Mouse (Mus musculus): ENCODE results near the gene Gon4l.
"Not testable (repeated sequence)": the region's sequence is repeated elsewhere in the genome, so short reads cannot be mapped to it uniquely, and the experiment has no call there.

Gene Gon4l

GRCm38 (mm10) chr3:88834951-88835491, at the start of gene Gon4l:
TSS of gene Gon4l (plus strand) at chr3:88835231.
- peak; percentile 16 to 67 for DNase-seq (ENCODE audit: low spot score in 2 of 2)

GRCm38 (mm10) chr3:88786323-88786722, 48.7 kb upstream of the Gon4l start:
- DNase-seq (ENCODE audit: low spot score in 2 of 2): not testable (repeated sequence)

GRCm38 (mm10) chr3:88786805-88787204, 48.2 kb upstream of the Gon4l start:
- not testable (repeated sequence) for DNase-seq (ENCODE audit: low spot score in 2 of 2)

GRCm38 (mm10) chr3:88788033-88788432, 47.0 kb upstream of the Gon4l start:
- not testable (repeated sequence) for DNase-seq (ENCODE audit: low spot score in 2 of 2)

GRCm38 (mm10) chr3:88797507-88797906, 37.5 kb upstream of the Gon4l start:
- not testable (repeated sequence) for DNase-seq (ENCODE audit: low spot score in 2 of 2)

- no peak for DNase-seq (ENCODE audit: low spot score in 2 of 2)
Measured at GRCm38 (mm10) chr3:88803910-88804540, 31.0 kb upstream of the Gon4l start.

GRCm38 (mm10) chr3:88825710-88826109, 9.3 kb upstream of the Gon4l start:
- no peak for DNase-seq (ENCODE audit: low spot score in 2 of 2)

GRCm38 (mm10) chr3:88827231-88827630, 7.8 kb upstream of the Gon4l start:
- DNase-seq (ENCODE audit: low spot score in 2 of 2): no peak

GRCm38 (mm10) chr3:88831177-88832121, 3.6 kb upstream of the Gon4l start:
- not testable (repeated sequence) for DNase-seq (ENCODE audit: low spot score in 2 of 2)

- DNase-seq (ENCODE audit: low spot score in 2 of 2): peak in 1 of 2 experiments; percentile 34
Measured at GRCm38 (mm10) chr3:88832388-88832787, 2.6 kb upstream of the Gon4l start.

GRCm38 (mm10) chr3:88849172-88849571, 14.1 kb downstream of the Gon4l start:
- DNase-seq (ENCODE audit: low spot score in 2 of 2): no peak

- DNase-seq (ENCODE audit: low spot score in 2 of 2): no peak
Measured at GRCm38 (mm10) chr3:88855837-88856236, 20.8 kb downstream of the Gon4l start.

- no peak for DNase-seq (ENCODE audit: low spot score in 2 of 2)
Measured at GRCm38 (mm10) chr3:88862129-88862528, 27.1 kb downstream of the Gon4l start.

- not testable (repeated sequence) for DNase-seq (ENCODE audit: low spot score in 2 of 2)
Measured at GRCm38 (mm10) chr3:88866735-88867134, 31.7 kb downstream of the Gon4l start.

- not testable (repeated sequence) for DNase-seq (ENCODE audit: low spot score in 2 of 2)
Measured at GRCm38 (mm10) chr3:88867177-88867576, 32.1 kb downstream of the Gon4l start.

GRCm38 (mm10) chr3:88868449-88868848, 33.4 kb downstream of the Gon4l start:
- not testable (repeated sequence) for DNase-seq (ENCODE audit: low spot score in 2 of 2)

GRCm38 (mm10) chr3:88882536-88882935, 47.5 kb downstream of the Gon4l start:
- DNase-seq (ENCODE audit: low spot score in 2 of 2): not testable (repeated sequence)

GRCm38 (mm10) chr3:88893011-88893410, 58.0 kb downstream of the Gon4l start:
- not testable (repeated sequence) for DNase-seq (ENCODE audit: low spot score in 2 of 2)

- no peak for DNase-seq (ENCODE audit: low spot score in 2 of 2)
Measured at GRCm38 (mm10) chr3:88904803-88905202, 69.8 kb downstream of the Gon4l start.

- no peak for DNase-seq (ENCODE audit: low spot score in 2 of 2)
Measured at GRCm38 (mm10) chr3:88905209-88905608, 70.2 kb downstream of the Gon4l start.

- DNase-seq (ENCODE audit: low spot score in 2 of 2): no peak
Measured at GRCm38 (mm10) chr3:88905741-88906140, 70.7 kb downstream of the Gon4l start.

GRCm38 (mm10) chr3:88906393-88907159, 71.5 kb downstream of the Gon4l start:
- no peak for DNase-seq (ENCODE audit: low spot score in 2 of 2)
